20 mouse cellular contexts compared by ENCODE assay signal in genomic region chrX:101952436-101952835, GRCm38 (mm10).
"Had no signal": no experiment of that assay in that cellular context is flagged by ENCODE, and none has a peak within 500 bp of the region (broad histone marks: within the 10 kb centered on the region; RNA-seq: fewer than 3 reads in every experiment).

No protein-coding gene starts in this region.

- ATAC-seq: lung, postnatal 0 days; midbrain, embryonic 13.5 days; midbrain, embryonic 15.5 days had no signal

- DNase-seq: lung, adult 2 months; lung, postnatal 14 days; lung, postnatal 36 days; retina, postnatal 1 day; right cerebral cortex, adult 18-20 months; right cerebral cortex, postnatal 25 days; right cerebral cortex, postnatal 4 days; spleen, adult 18-20 months; thymus, adult 2 months; thymus, postnatal 25 days; thymus, postnatal 4 days had no signal

- H3K9me3 ChIP-seq: lung, embryonic 15.5 days; megakaryocyte, embryonic 14.5 days; midbrain, embryonic 13.5 days; midbrain, embryonic 15.5 days; neural tube, embryonic 13.5 days; neural tube, embryonic 15.5 days had no signal

- H3K4me1 ChIP-seq: neural tube, embryonic 13.5 days; neural tube, embryonic 15.5 days had no signal

- H3K9ac ChIP-seq: lung, embryonic 15.5 days; midbrain, embryonic 13.5 days; midbrain, embryonic 15.5 days; neural tube, embryonic 13.5 days; neural tube, embryonic 15.5 days had no signal

- H3K4me3 ChIP-seq: lung, embryonic 15.5 days; megakaryocyte, embryonic 14.5 days; midbrain, embryonic 13.5 days; midbrain, embryonic 15.5 days; neural tube, embryonic 13.5 days; neural tube, embryonic 15.5 days had no signal

- H3K27ac ChIP-seq: lung, embryonic 15.5 days; macrophage; midbrain, embryonic 13.5 days; midbrain, embryonic 15.5 days; neural tube, embryonic 13.5 days; neural tube, embryonic 15.5 days had no signal

- H3K36me3 ChIP-seq: lung, embryonic 15.5 days; midbrain, embryonic 13.5 days; midbrain, embryonic 15.5 days; neural tube, embryonic 13.5 days; neural tube, embryonic 15.5 days had no signal

- H3K4me2 ChIP-seq: lung, embryonic 15.5 days; midbrain, embryonic 11.5 days; midbrain, embryonic 13.5 days; midbrain, embryonic 15.5 days; neural tube, embryonic 13.5 days; neural tube, embryonic 15.5 days had no signal
